Mouse (Mus musculus) hindbrain, embryonic 12.5 days (tissue): ENCODE measurements around the gene Smg6. TPM values are rescaled to one million over a fixed set of nuclear protein-coding genes. Genes with fewer than 3 reads are reported as not detected.

ENCODE experiments used
- ATAC-seq: fragments of 200-750 bp; cut with Nextera tagmentation; 2 replicates; pipeline ENCODE4 v1.8.0; 2017; ENCODE audit warnings: moderate TSS enrichment; ENCODE audit not compliant: low FRiP score
- H3K27ac ChIP-seq: fragments of 300-500 bp; sonication (generic); 2 replicates; pipeline ENCODE4 v1.5.1; 2016; ENCODE audit warnings: mild to moderate bottlenecking
- H3K27me3 ChIP-seq: fragments of 300-500 bp; sonication (generic); 2 replicates; pipeline ENCODE4 v1.6.1; 2016; ENCODE audit warnings: mild to moderate bottlenecking
- H3K36me3 ChIP-seq: fragments of 300-500 bp; sonication (generic); 2 replicates; pipeline ENCODE4 v1.6.1; 2016; ENCODE audit warnings: mild to moderate bottlenecking
- H3K4me1 ChIP-seq: fragments of 300-500 bp; sonication (generic); 2 replicates; pipeline ENCODE4 v1.6.1; 2016
- H3K4me2 ChIP-seq: fragments of 300-500 bp; sonication (generic); replicated peaks from 2 replicates; pipeline ENCODE4 v1.6.1; 2016; ENCODE audit warnings: mild to moderate bottlenecking
- H3K4me3 ChIP-seq: fragments of 300-500 bp; sonication (generic); 2 replicates; pipeline ENCODE4 v1.5.1; 2016; ENCODE audit warnings: mild to moderate bottlenecking
- H3K9ac ChIP-seq: fragments of 300-500 bp; sonication (generic); 2 replicates; pipeline ENCODE4 v1.6.1; 2016; ENCODE audit warnings: mild to moderate bottlenecking, moderate library complexity
- H3K9me3 ChIP-seq: fragments of 300-500 bp; sonication (generic); replicated peaks from 2 replicates; pipeline ENCODE4 v1.6.1; 2016; ENCODE audit warnings: mild to moderate bottlenecking
- WGBS: fragments of 180-500 bp; shearing (Covaris S2); methylation state at CpG from one replicate; pipeline ENCODE4 v1.1.7; 2016; 5-methylcytosine and 5-hydroxymethylcytosine counted together
- polyA plus RNA-seq: library from polyadenylated mRNA; unstranded; fragments of >200 nt; fragmentation: Nextera tagmentation; extraction: Ambion mirVana; gene quantifications from 2 replicates; pipeline ENCODE4 v1.2.1, GENCODE M21; 2016

Gene Smg6
- polyA plus RNA-seq, 1 experiment from 2014 or later: 23.6 TPM

DNA sequence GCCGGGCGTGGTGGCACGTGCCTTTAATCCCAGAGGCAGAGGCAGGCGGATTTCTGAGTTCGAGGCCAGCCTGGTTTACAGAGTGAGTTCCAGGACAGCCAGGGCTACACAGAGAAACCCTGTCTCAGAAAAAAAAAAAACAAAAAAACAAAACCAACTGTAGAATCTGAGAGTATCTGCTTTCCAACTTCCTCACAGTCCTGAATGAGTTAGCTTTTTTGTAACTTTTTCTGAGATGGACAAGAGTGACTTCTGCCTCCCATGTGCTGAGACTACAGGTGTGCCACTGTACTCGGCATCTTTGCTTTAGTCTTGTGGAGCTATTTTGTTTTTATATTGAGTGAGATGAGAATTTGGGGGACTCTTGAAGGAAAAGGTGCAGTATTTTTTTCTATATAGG lies 137.0 kb downstream of the Smg6 start:
- H3K4me3 ChIP-seq: no peak overlapping the region
- H3K9me3 ChIP-seq: no peaks in the 10 kb centered on the region
- 0 out of 2 replicates have a peak, but pooled peaks cover 3% of the 10 kb centered on the region for H3K36me3 ChIP-seq
- no peak overlapping the region for H3K4me2 ChIP-seq
- ATAC-seq: no peak
- no peaks in the 10 kb centered on the region for H3K27me3 ChIP-seq
- no peaks in the 10 kb centered on the region for H3K4me1 ChIP-seq
- WGBS: 93% methylated on average over 6 of the region's 6 CpGs
- H3K27ac ChIP-seq: no peak overlapping the region
- no peak overlapping the region for H3K9ac ChIP-seq

DNA sequence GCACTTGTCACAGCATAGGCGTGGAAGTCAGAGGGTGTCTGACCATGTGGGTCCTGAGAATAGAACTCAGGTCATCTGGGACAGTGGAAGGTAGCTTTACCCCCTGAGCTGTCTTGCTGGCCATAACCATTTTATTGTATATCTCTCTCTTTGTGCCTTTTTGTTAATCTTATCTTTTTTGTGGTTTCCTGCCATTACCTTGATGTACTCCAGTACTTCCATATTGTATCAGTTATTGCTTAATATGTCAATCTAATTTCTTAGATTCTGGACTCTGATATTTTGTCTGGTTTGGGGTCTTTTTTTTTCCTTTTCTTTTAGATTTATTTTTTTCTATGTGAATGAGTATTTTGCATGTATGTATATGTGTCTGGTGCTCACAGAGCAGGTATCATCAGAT lies 138.6 kb downstream of the Smg6 start:
- Histone ChIP-seq H3K4me3 (no peak overlapping the region), H3K9me3 (no peaks in the 10 kb centered on the region), H3K36me3 (0 out of 2 replicates have a peak, but pooled peaks cover 3% of the 10 kb centered on the region), H3K9ac (no peak overlapping the region), H3K4me1 (no peaks in the 10 kb centered on the region), H3K27ac (no peak overlapping the region), H3K4me2 (no peak overlapping the region), H3K27me3 (no peaks in the 10 kb centered on the region)
- 100% methylated on average over 1 of the region's 1 CpGs for WGBS
- ATAC-seq: no peak

DNA sequence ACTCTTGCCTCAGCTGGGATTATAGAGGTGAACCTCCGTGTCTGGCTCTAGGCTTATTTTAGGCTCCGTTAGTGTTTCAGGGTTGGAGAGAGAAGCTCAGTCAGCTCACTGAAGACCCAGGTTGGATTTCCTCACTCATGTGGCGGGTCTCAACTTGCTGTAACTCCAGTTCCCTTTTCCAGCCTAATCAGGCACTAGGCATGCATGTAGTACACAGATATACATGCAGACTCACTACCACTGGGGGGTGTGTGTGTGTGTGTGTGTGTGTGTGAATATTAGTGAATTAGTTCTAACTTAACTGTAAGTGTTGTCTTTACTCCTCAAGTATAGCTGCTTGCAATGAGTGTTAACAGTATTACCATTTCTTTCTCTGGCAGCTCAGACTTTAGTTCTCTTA lies 145.7 kb downstream of the Smg6 start:
- no peak overlapping the region for H3K4me2 ChIP-seq
- H3K4me3 ChIP-seq: no peak overlapping the region
- no peak for ATAC-seq
- 92% methylated on average over 3 of the region's 3 CpGs for WGBS
- no peaks in the 10 kb centered on the region for H3K27me3 ChIP-seq
- no peak overlapping the region for H3K27ac ChIP-seq
- no peaks in the 10 kb centered on the region for H3K36me3 ChIP-seq
- no peak overlapping the region for H3K9ac ChIP-seq
- H3K4me1 ChIP-seq: peaks cover 4% of the 10 kb centered on the region; the same call in 1 of the 2 replicates
- no peaks in the 10 kb centered on the region for H3K9me3 ChIP-seq

DNA sequence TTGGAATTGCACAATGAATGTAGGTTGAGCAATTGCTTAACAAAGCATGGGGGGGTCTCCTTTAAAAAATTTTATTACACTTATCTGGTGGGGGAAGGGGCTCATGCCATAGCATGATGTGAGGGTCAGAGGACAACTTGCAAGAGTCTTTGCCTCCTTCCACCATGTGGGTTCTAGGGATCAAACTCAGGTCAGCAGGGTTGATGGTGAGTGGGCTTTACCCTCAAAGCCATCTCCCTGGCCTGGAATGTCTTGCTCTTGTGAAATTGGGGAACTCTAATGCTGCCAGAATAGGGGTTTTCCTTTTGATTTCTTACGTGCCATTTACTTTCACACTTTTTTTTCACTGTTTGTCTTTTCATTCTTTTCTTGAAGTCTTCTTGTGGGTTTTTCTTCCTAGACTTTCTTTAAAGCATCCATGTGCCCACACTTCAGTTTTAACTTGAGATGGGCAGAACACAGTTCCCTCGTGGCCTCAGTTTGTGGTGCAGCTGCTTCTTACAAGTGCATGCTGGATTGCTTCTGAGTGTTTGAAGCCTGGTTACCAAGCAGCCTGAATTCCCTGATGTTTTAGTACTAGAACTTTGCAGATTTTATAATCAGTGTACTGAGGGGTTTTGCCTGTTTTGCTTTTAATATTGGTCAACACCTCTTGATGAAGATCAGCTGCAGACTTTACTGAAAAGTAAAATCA lies 147.5 kb downstream of the Smg6 start:
- Histone ChIP-seq H3K9ac (no peak overlapping the region), H3K27ac (no peak overlapping the region), H3K4me2 (no peak overlapping the region), H3K4me1 (peaks cover 4% of the 10 kb centered on the region; the same call in 1 of the 2 replicates), H3K27me3 (no peaks in the 10 kb centered on the region), H3K9me3 (no peaks in the 10 kb centered on the region), H3K36me3 (no peaks in the 10 kb centered on the region), H3K4me3 (no peak overlapping the region)
- ATAC-seq: no peak
- 66% methylated on average over 2 of the region's 2 CpGs for WGBS

DNA sequence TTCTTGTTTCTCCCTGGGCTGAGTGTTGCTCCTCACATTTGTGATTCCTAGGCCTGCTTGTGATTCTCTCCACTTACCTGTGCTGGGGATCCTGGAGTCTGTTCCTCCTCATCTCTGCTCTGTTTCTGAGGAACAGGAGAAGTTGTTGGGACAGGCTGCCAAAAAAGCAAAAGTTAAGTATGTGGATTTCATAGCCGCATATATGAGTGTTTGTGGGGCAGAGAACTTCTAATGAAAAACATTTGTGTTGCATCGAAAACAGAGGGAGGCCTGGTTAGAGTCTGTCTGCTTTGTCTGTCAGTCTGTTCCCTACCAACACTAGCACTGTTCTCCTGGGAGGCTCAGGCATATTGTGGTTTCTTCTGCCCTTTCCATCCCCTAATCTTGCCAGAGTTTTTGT lies 148.1 kb downstream of the Smg6 start:
- Histone ChIP-seq H3K27ac (no peak overlapping the region), H3K4me1 (peaks cover 4% of the 10 kb centered on the region; the same call in 1 of the 2 replicates), H3K36me3 (peaks cover 1% of the 10 kb centered on the region; the same call in 1 of the 2 replicates), H3K9me3 (no peaks in the 10 kb centered on the region), H3K9ac (no peak overlapping the region), H3K4me2 (no peak overlapping the region), H3K27me3 (no peaks in the 10 kb centered on the region), H3K4me3 (no peak overlapping the region)
- 83% methylated on average over 2 of the region's 2 CpGs for WGBS
- no peak for ATAC-seq

DNA sequence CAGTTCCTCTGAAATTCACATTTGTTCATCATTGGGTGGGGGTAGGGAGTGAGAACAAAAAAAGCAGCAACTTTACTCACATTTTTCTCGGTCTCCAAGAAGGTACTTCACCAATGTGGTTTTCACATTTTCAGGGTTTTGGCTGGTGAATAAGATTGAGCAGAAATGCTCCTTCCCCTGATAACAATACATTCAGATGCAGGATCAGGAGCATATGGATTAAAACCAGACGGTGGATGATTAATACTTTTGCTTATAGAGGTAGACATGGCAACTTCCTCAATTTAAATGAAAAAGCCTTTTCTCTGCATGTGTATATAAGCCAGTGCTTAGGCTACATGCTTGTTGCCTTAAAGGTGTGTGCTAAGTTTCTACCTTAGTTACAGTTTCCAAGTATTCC lies 148.9 kb downstream of the Smg6 start:
- H3K4me1 ChIP-seq: peaks cover 4% of the 10 kb centered on the region; the same call in 1 of the 2 replicates
- no peak overlapping the region for H3K9ac ChIP-seq
- H3K27ac ChIP-seq: no peak overlapping the region
- H3K4me3 ChIP-seq: no peak overlapping the region
- H3K4me2 ChIP-seq: no peak overlapping the region
- 79% methylated on average over 2 of the region's 2 CpGs for WGBS
- H3K27me3 ChIP-seq: no peaks in the 10 kb centered on the region
- H3K36me3 ChIP-seq: peaks cover 3% of the 10 kb centered on the region; the same call in 1 of the 2 replicates
- ATAC-seq: no peak
- no peaks in the 10 kb centered on the region for H3K9me3 ChIP-seq

DNA sequence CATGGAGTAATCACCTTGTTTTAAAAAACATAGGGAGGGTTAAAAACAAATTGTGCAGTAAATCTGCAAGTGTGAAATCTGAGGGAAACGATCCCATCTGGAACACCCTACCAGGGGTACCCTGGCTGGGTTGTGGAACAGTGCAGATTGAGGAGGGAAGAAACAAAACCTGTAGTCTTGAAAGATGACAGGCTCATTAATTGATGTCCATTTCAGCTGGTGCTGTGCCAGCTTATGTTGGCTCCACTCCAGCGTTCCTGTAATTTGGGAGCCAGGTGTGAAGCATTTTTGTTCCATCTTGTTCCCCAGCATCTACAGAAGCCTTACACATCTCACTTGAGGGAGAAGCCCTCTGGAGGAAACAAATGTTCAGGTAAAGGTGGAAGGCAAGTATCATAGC lies 153.0 kb downstream of the Smg6 start:
- H3K9ac ChIP-seq: no peak overlapping the region
- no peak for ATAC-seq
- H3K4me2 ChIP-seq: no peak overlapping the region
- peaks cover 4% of the 10 kb centered on the region; the same call in 1 of the 2 replicates for H3K4me1 ChIP-seq
- 94% methylated on average over 2 of the region's 2 CpGs for WGBS
- H3K4me3 ChIP-seq: no peak overlapping the region
- H3K27ac ChIP-seq: no peak overlapping the region
- H3K36me3 ChIP-seq: peaks cover 6% of the 10 kb centered on the region; the same call in 1 of the 2 replicates
- H3K27me3 ChIP-seq: no peaks in the 10 kb centered on the region
- H3K9me3 ChIP-seq: no peaks in the 10 kb centered on the region

DNA sequence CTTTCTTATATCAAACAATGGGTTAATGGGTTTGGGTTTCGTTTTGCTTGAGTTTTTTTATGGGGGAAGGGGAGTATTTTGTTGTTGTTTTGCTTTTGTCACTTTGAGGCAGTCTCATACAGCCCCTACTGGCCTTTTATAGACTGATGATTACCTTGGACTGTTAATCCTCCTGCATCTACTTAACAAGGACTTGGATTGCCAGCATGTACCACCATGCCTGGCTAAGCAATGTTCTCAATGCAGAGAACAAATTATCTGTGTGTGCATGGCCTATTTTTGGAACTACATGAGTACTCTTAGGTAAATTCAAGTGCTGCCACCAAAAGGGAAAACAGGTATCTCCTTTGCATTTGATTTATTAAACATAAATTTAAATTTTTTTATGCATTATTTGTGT lies 157.4 kb downstream of the Smg6 start:
- ATAC-seq: no peak

DNA sequence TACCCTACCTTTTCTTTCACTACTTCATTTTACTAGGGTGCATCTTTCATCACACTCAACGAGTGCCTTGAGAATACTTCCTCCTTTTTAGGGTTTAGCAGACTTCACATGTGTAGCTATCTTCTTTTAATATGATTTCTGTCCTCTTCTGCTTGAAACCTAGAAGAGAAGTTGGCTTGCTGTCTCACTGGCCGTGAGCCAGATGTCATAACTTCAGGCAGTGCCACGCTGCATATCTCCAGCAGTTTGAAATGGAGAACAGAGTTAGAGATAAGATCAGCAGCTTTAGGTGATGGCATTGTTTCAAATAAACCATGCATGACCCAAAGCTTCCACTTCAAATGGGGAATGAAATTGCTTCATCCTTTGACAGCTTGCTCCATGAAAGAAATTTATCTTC lies 166.5 kb downstream of the Smg6 start:
- 79% methylated on average over 3 of the region's 3 CpGs for WGBS
- no peak for ATAC-seq
- H3K27ac ChIP-seq: no peak overlapping the region
- H3K4me3 ChIP-seq: no peak overlapping the region
- no peaks in the 10 kb centered on the region for H3K27me3 ChIP-seq
- no peaks in the 10 kb centered on the region for H3K9me3 ChIP-seq
- no peak overlapping the region for H3K9ac ChIP-seq
- H3K4me1 ChIP-seq: 0 out of 2 replicates have a peak, but pooled peaks cover 4% of the 10 kb centered on the region
- no peak overlapping the region for H3K4me2 ChIP-seq
- no peaks in the 10 kb centered on the region for H3K36me3 ChIP-seq

More for the DNA sequence above, 157.4 kb downstream of the Smg6 start:
- no peaks in the 10 kb centered on the region for H3K4me1 ChIP-seq
- H3K9me3 ChIP-seq: no peaks in the 10 kb centered on the region
- no peak overlapping the region for H3K4me2 ChIP-seq
- H3K36me3 ChIP-seq: peaks cover 6% of the 10 kb centered on the region; the same call in 1 of the 2 replicates
- 80% methylated on average over 1 of the region's 1 CpGs for WGBS
- H3K9ac ChIP-seq: no peak overlapping the region
- H3K27ac ChIP-seq: no peak overlapping the region
- H3K27me3 ChIP-seq: no peaks in the 10 kb centered on the region
- no peak overlapping the region for H3K4me3 ChIP-seq

DNA sequence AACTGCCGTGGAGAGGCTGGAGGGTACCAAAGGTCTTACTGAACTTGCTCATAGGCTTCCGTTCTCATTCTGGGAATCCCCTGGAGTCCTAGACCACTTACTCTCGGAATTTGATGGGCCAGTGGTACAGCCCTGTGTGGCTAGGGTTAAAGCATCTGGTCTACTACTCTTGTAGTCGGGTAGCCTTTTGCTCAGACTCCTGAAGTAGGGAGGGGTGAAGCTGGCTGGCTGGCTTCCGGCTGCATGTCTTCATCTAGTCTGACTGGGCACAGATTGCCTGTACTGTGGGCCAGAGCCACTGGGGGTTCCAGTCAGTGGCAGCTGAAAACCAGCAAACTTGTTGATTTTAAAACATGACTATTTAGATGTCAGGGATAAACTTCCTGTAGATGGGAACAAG lies 167.0 kb downstream of the Smg6 start:
- Histone ChIP-seq H3K4me3 (no peak overlapping the region), H3K4me2 (no peak overlapping the region), H3K9ac (no peak overlapping the region), H3K4me1 (0 out of 2 replicates have a peak, but pooled peaks cover 4% of the 10 kb centered on the region), H3K27me3 (no peaks in the 10 kb centered on the region), H3K36me3 (peaks cover 2% of the 10 kb centered on the region), H3K27ac (no peak overlapping the region), H3K9me3 (no peaks in the 10 kb centered on the region)
- WGBS: 66% methylated on average over 5 of the region's 5 CpGs
- no peak for ATAC-seq

DNA sequence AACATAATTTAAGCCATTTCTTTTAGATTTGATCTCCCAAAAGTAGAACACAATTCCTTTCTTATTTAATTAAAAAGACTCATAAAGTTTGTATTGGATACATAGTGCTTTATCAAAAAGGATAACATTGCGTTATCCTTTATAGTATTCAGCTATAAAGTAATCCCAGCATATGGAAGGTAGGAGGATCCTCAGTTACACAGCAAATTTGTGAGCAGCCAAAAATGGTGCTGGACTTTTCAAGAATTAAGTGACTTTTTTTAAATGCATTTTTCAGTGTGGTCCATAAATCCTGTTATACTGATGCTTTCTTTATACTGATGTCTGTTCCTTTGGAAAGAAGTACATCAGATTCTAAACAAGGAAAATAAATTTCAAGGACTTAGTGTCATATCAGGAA lies 169.1 kb downstream of the Smg6 start:
- H3K27me3 ChIP-seq: no peaks in the 10 kb centered on the region
- 100% methylated on average over 1 of the region's 1 CpGs for WGBS
- no peak overlapping the region for H3K27ac ChIP-seq
- H3K4me2 ChIP-seq: no peak overlapping the region
- no peaks in the 10 kb centered on the region for H3K9me3 ChIP-seq
- H3K4me1 ChIP-seq: 0 out of 2 replicates have a peak, but pooled peaks cover 4% of the 10 kb centered on the region
- peaks cover 5% of the 10 kb centered on the region for H3K36me3 ChIP-seq
- no peak overlapping the region for H3K4me3 ChIP-seq
- no peak for ATAC-seq
- no peak overlapping the region for H3K9ac ChIP-seq

DNA sequence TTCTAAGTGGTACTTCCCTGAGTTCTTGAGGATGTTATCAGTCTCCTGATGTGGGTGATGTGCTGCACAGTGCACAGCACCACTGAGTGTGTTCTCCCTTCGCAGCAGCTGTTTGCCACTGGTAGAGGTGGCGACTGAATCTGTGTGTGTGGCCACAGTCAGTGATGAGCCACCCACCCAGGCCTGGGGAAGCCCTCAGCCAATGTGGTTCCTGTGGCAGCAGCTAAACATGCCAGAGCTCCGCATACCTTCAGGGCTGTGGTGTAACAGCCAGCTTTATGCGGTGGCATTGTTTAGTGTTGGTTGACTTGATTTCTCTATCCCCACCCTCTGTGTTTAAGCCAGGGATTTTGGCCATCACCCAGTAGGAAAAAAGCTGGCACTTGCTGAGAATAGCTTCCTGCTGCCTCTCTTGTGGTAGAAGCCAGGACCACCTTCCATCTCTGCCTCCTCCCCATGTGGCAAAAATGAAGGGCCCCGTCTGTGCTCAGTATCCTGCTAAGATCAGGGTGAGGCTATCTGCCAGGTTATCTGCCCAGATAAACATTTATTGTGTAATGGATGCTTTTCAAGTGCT lies 177.2 kb downstream of the Smg6 start:
- Histone ChIP-seq H3K27ac (no peak overlapping the region), H3K4me1 (no peaks in the 10 kb centered on the region), H3K4me3 (no peak overlapping the region), H3K36me3 (peaks cover under 1% of the 10 kb centered on the region), H3K27me3 (no peaks in the 10 kb centered on the region), H3K9ac (no peak overlapping the region), H3K4me2 (no peak overlapping the region), H3K9me3 (no peaks in the 10 kb centered on the region)
- no peak for ATAC-seq
- WGBS: 87% methylated on average over 5 of the region's 5 CpGs

DNA sequence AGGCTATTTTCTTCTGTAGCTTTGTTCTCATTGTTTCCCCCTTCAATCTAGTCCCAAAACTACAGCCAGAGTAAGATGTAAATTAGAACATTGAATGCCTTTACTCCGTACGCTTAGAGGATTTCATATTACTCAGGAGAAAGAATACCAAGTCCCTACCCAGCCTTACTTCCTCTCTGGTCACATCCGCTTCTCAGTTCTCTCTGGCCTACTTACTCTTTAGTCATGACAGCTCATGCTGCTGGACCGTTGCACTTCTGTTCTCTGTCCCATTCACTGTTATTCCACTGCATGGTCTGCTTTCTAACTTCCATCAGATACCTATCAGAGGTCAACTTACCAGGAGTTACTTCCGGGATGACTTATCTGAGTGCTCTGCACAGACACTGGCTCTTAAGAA lies 181.0 kb downstream of the Smg6 start:
- Histone ChIP-seq H3K4me3 (no peak overlapping the region), H3K4me1 (no peaks in the 10 kb centered on the region), H3K27me3 (no peaks in the 10 kb centered on the region), H3K4me2 (no peak overlapping the region), H3K36me3 (no peaks in the 10 kb centered on the region), H3K9me3 (no peaks in the 10 kb centered on the region), H3K27ac (no peak overlapping the region), H3K9ac (no peak overlapping the region)
- WGBS: 82% methylated on average over 5 of the region's 5 CpGs
- no peak for ATAC-seq
